Mouse (Mus musculus) adrenal gland, adult (tissue): ENCODE data around the gene Fam71e1.

Experiments used
- DNase-seq, 2 experiments: peaks; one replicate each; pipeline ENCODE4 v3.0.0; 2022 to 2023; ENCODE audit warnings: low spot score in 1 of 2; ENCODE audit not compliant: inconsistent age in 2 of 2

The Fam71e1 gene

GRCm38 (mm10) chr7:44533746-44534045, 37.3 kb downstream of the Fam71e1 start:
- DNase-seq, result no peak

GRCm38 (mm10) chr7:44534242-44534641, 37.9 kb downstream of the Fam71e1 start:
- DNase-seq, result no peak

GRCm38 (mm10) chr7:44534656-44535441, 38.5 kb downstream of the Fam71e1 start:
- DNase-seq, result no peak

GRCm38 (mm10) chr7:44535657-44536589, 39.5 kb downstream of the Fam71e1 start:
- DNase-seq, result no peak

- no peak for DNase-seq
Observed at GRCm38 (mm10) chr7:44536590-44536968, 40.2 kb downstream of the Fam71e1 start.

GRCm38 (mm10) chr7:44537009-44537408, 40.6 kb downstream of the Fam71e1 start:
- no peak for DNase-seq

GRCm38 (mm10) chr7:44537496-44537895, 41.1 kb downstream of the Fam71e1 start:
- no peak for DNase-seq

- no peak for DNase-seq
Observed at GRCm38 (mm10) chr7:44538756-44539624, 42.6 kb downstream of the Fam71e1 start.

- DNase-seq, result no peak
Observed at GRCm38 (mm10) chr7:44542555-44542954, 46.2 kb downstream of the Fam71e1 start.

GRCm38 (mm10) chr7:44543071-44543470, 46.7 kb downstream of the Fam71e1 start:
- no peak for DNase-seq

GRCm38 (mm10) chr7:44546274-44546673, 49.9 kb downstream of the Fam71e1 start:
- DNase-seq, result no peak

GRCm38 (mm10) chr7:44547041-44547440, 50.7 kb downstream of the Fam71e1 start:
- DNase-seq, result no peak

GRCm38 (mm10) chr7:44547725-44548124, 51.3 kb downstream of the Fam71e1 start:
- DNase-seq, result no peak

GRCm38 (mm10) chr7:44548497-44549087, 52.2 kb downstream of the Fam71e1 start, which contains the start of gene Pold1:
Gene Pold1 (minus strand): TSS chr7:44548849.
- DNase-seq, result peak; percentile 100

- DNase-seq, result peak in 1 of 2 experiments; percentile 48
Observed at GRCm38 (mm10) chr7:44549621-44550408, 53.4 kb downstream of the Fam71e1 start.

GRCm38 (mm10) chr7:44550409-44550678, 54.0 kb downstream of the Fam71e1 start:
- peak in 1 of 2 experiments; percentile 49 for DNase-seq
